Mouse (Mus musculus) lung, adult 2 months (tissue): ENCODE measurements around the gene Iqce. TPM values are rescaled to one million over a fixed set of nuclear protein-coding genes. Genes with fewer than 3 reads are reported as not detected.

ENCODE experiments used
- DNase-seq: peaks from one replicate; pipeline ENCODE4 v3.0.0; 2022
- H3K4me1 ChIP-seq: fragments of 200-500 bp; 2 replicates; pipeline ENCODE4 v1.6.1; 2011; ENCODE audit warnings: low read length; ENCODE audit not compliant: control insufficient read depth, insufficient read depth
- H3K4me3 ChIP-seq: fragments of 200-500 bp; replicated peaks from 2 replicates; pipeline ENCODE3; 2011; ENCODE audit warnings: low read depth, mild to moderate bottlenecking, control low read depth, low read length; ENCODE audit errors: extremely low read depth
- CTCF ChIP-seq: fragments of 200-500 bp; IDR thresholded peaks from 2 replicates; pipeline ENCODE4 v1.5.1; 2011; ENCODE audit warnings: mild to moderate bottlenecking, low read length, control low read depth; ENCODE audit not compliant: insufficient read depth
- POLR2A ChIP-seq: fragments of 200-500 bp; IDR thresholded peaks from 2 replicates; pipeline ENCODE4 v1.6.1; 2011; ENCODE audit warnings: low read depth, mild to moderate bottlenecking, control low read depth, low read length, borderline replicate concordance; ENCODE audit errors: extremely low read depth
- WGBS: fragments of 180-500 bp; shearing (Covaris S2); methylation state at CpG from one replicate; pipeline ENCODE4 v1.1.7; 2018; 5-methylcytosine and 5-hydroxymethylcytosine counted together
- polyA plus RNA-seq: library from polyadenylated mRNA; depleted of rRNA; stranded (reverse); fragments of >200 nt; gene quantifications from 2 replicates; pipeline ENCODE4 v1.2.3, GENCODE M21; 2012

The Iqce gene
- polyA plus RNA-seq, 1 experiment = 21.8 TPM

GRCm38 (mm10) chr5:140634798-140635722 lies 67.1 kb downstream of the Iqce start:
- no peak for DNase-seq
- TF ChIP-seq POLR2A = no peak
- no peak for TF ChIP-seq CTCF
- Histone ChIP-seq H3K4me1 (peaks cover 15% of the 10 kb centered on the region), H3K4me3 (no peak overlapping the region)
- 94% methylated on average over 26 of the region's 26 CpGs for WGBS

- 64% methylated on average over 7 of the region's 7 CpGs for WGBS
- no peak for TF ChIP-seq POLR2A
- no peak for TF ChIP-seq CTCF
These were observed 68.7 kb downstream of the Iqce start for GRCm38 (mm10) chr5:140633432-140633831.

GRCm38 (mm10) chr5:140628995-140629394 lies 73.2 kb downstream of the Iqce start:
- WGBS = 87% methylated on average over 9 of the region's 9 CpGs
- DNase-seq = no peak
- TF ChIP-seq POLR2A (no peak), CTCF (peak; percentile 75)
- H3K4me3 ChIP-seq = no peak overlapping the region
- peaks cover 3% of the 10 kb centered on the region; the same call in 1 of the 2 replicates for H3K4me1 ChIP-seq

More at GRCm38 (mm10) chr5:140633432-140633831, 68.7 kb downstream of the Iqce start:
- Histone ChIP-seq H3K4me1 (peaks cover 15% of the 10 kb centered on the region), H3K4me3 (no peak overlapping the region)
- no peak for DNase-seq

GRCm38 (mm10) chr5:140627580-140627979 lies 74.6 kb downstream of the Iqce start:
- no peak overlapping the region for H3K4me3 ChIP-seq
- 94% methylated on average over 5 of the region's 5 CpGs for WGBS
- no peak for TF ChIP-seq CTCF
- no peak for TF ChIP-seq POLR2A
- H3K4me1 ChIP-seq = no peaks in the 10 kb centered on the region
- DNase-seq = no peak

GRCm38 (mm10) chr5:140624961-140625360 lies 77.2 kb downstream of the Iqce start:
- no peak for DNase-seq
- TF ChIP-seq CTCF (no peak), POLR2A (no peak)
- Histone ChIP-seq H3K4me3 (no peak overlapping the region), H3K4me1 (no peaks in the 10 kb centered on the region)
- 92% methylated on average over 13 of the region's 13 CpGs for WGBS

GRCm38 (mm10) chr5:140624238-140624637 lies 77.9 kb downstream of the Iqce start:
- TF ChIP-seq CTCF (no peak), POLR2A (no peak)
- DNase-seq = no peak
- Histone ChIP-seq H3K4me3 (no peak overlapping the region), H3K4me1 (no peaks in the 10 kb centered on the region)
- WGBS = 87% methylated on average over 5 of the region's 5 CpGs

- Histone ChIP-seq H3K4me3 (no peak overlapping the region), H3K4me1 (no peaks in the 10 kb centered on the region)
- 61% methylated on average over 4 of the region's 4 CpGs for WGBS
- TF ChIP-seq CTCF = no peak
- no peak for TF ChIP-seq POLR2A
- no peak for DNase-seq
These were observed 78.4 kb downstream of the Iqce start for GRCm38 (mm10) chr5:140623791-140624190.

GRCm38 (mm10) chr5:140622978-140623670 lies 79.1 kb downstream of the Iqce start:
- H3K4me3 ChIP-seq = no peak overlapping the region
- no peak for DNase-seq
- no peaks in the 10 kb centered on the region for H3K4me1 ChIP-seq
- 87% methylated on average over 23 of the region's 23 CpGs for WGBS
- TF ChIP-seq POLR2A (no peak), CTCF (no peak)

GRCm38 (mm10) chr5:140621517-140621916 lies 80.7 kb downstream of the Iqce start:
- 66% methylated on average over 10 of the region's 10 CpGs for WGBS
- TF ChIP-seq POLR2A (no peak), CTCF (no peak)

More at GRCm38 (mm10) chr5:140621517-140621916, 80.7 kb downstream of the Iqce start:
- no peak for DNase-seq
- Histone ChIP-seq H3K4me1 (0 out of 2 replicates have a peak, but pooled peaks cover 2% of the 10 kb centered on the region), H3K4me3 (no peak overlapping the region)
